Mouse (Mus musculus): Measurements from ENCODE around the gene Phyhipl.

Gene Phyhipl

GRCm38 (mm10) chr10:70655828-70656227, at the start of gene Phyhipl:
Gene Phyhipl, minus strand, starts transcription at chr10:70655965.
- DNase-seq (ENCODE audit: low read depth, low spot score) = no peak

DNA sequence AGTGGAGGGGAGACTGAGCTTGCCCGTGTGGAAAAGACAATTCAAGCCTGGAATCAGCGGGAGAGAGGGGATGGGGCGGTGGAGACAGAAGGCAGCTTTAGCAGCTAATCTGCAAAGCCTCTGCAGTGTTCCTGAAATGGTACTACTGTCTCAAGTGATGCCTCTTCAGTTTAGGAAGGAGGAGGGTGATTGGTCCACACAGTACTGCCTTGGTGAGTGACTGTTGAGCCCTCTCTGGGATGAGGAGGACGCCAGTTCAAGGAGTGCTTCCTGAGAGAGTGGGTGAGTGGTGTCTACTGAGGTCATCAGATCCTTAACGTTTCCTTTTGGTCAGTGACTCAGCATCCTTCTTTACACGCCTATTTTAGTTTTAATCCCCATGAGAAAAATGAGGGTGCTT, 47.4 kb upstream of the Phyhipl start:
- DNase-seq (ENCODE audit: low read depth, low spot score) = no peak

DNA sequence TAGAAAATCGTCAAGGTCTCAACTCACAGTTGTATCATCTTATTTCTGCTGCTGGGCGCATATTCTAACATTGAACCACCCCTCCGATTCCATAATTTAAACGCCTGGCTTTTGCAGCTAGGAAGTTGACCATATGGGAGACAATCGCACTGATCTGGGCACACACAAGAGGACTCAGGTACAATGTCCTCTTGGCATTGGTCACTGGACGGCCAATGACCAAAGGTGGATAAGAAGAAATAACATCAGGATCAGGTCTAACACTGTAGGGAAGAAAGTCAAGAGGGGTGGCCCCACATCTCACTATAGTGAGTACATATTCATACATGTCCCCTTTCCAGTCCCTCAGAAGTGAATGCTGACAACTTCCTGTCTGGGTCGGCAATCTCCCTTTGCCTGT, 43.8 kb upstream of the Phyhipl start:
- no peak for DNase-seq (ENCODE audit: low read depth, low spot score)

DNA sequence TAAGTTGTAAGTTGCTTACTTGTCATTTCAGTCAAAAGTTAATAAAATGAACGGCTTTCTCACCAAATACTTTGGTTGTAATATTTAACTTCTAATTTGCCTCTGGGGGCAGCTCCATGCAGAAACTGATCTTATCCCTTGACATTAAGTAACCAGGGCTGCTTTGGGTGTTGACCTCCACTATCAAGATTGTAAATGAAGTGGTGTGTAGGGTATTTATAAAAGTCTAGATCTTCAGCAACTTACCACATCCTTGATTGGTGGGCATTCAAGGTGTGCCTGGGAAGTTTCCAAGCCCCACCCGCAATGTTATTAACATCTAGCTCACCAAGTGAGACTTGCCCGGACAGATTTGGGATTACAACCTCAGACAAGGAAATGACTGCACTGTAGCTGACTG, 42.2 kb upstream of the Phyhipl start:
- no peak for DNase-seq (ENCODE audit: low read depth, low spot score)

DNA sequence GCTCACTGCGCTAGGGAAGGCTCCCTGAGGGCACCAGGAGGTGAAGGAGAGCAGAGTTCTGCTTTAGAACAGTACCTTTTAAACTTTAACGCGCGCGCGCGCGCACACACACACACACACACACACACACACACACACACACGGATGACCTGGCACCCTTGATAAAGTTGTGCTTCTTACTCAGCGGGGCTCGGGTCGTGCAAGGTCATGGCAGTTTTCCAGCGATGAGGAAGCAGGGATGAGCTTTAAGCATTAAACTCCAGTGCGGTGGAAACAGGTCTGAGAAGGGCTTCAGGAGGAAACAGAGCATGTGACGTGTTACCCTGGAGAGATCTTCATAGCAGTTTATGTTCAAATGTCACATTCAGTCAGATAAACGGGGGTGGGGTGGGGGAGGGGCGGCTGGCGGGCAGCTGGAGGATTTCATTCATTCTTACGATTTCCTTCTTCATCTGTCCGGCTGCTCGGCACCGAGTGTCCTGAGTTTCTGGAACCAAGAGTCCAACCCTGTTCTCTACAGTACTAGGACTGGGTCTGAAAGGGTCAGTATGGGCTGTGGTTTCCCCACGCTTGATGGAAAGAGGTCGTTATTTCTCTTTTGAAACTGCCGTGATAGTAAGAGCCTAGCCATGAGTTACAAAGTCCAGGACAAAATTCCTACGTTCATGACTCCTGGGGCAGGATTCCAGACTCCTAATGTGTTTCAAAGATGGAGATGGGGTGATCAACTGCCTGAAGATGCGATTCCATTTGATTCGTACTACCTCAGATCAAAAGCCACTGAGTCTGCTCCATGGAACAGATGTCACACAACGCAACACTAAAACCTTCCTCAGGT, 41.2 kb upstream of the Phyhipl start:
- DNase-seq (ENCODE audit: low read depth, low spot score) = no peak

DNA sequence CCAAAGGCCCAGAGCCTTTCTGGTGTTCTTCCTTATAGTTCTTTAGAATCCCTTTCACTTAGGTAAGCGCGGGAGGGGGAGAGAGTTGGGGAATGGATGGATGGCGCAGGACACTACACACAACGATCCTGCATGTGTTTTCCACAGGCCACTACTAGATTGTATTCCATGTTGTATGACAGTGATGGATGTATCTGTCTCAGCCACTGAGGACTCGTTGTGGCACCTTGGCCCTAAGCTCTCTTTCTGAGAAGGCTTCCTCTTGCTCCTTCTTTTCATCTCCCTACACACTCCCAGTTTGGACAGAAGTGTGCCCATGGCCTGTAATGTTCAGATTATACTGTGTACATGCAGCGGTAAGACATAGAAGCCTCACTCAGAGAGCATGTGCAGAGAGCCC, 33.6 kb upstream of the Phyhipl start:
- DNase-seq (ENCODE audit: low read depth, low spot score) = no peak

GRCm38 (mm10) chr10:70688881-70689280, 33.1 kb upstream of the Phyhipl start:
- DNase-seq (ENCODE audit: low read depth, low spot score) = no peak

DNA sequence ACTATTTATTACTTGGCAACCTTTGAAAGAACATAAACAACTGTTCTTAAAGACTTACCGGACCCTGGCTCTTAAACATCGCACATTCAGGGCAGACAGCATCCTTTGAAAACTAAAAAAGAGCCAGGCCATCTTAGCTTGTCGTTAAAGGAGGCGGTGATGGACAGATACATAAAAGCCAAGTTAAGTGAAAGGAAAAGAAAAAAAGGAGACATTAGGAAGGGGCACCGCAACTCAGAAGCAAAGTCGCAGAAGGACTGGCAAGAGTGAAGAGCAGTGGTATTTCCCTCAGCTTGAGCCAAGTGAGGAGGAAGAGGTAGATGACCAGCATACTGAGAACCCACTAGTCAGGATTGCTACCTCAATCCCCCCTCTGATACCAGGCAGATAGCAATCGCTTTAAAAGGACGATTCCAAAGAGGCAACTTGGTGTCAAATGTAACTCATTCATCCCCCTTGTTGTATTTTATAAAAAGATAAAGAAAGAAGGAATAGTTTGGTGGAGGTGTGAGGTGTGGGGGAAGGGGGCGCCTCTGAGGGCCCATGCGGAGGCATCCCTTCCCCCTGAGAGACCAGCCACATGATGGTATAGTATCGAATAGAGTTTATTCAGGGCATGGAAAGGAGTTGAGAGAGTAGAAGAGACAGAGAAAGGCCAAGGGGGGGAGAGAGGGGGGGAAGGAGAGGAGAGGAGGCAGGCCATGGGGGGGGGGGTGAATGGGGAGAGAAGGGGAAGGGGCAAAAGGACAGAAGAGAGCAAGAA, 31.4 kb upstream of the Phyhipl start:
- no peak for DNase-seq (ENCODE audit: low read depth, low spot score)

GRCm38 (mm10) chr10:70686505-70686904, 30.7 kb upstream of the Phyhipl start:
- DNase-seq (ENCODE audit: low read depth, low spot score) = no peak

DNA sequence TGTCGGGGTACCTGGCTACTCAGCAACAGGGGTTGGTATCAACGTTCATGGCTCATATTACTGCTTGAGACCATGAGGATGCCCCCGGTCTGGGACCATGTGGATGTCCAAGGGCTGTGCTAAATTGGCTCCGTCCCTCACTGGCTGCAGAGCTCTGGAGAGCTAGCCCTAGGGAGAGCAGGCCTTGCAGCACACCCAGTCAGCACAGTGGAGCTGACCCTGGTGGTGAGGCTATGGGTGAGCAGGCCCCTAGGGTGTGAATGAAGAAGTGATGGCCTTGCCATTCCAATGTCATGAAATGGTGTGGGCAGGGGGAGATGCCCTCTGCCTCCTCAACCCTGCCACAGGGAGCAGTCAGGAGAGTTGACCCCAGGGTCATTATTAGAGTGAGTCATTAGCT, 27.7 kb upstream of the Phyhipl start:
- no peak for DNase-seq (ENCODE audit: low read depth, low spot score)

- DNase-seq (ENCODE audit: low read depth, low spot score) = no peak
These were observed 22.2 kb upstream of the Phyhipl start for GRCm38 (mm10) chr10:70677946-70678345.

DNA sequence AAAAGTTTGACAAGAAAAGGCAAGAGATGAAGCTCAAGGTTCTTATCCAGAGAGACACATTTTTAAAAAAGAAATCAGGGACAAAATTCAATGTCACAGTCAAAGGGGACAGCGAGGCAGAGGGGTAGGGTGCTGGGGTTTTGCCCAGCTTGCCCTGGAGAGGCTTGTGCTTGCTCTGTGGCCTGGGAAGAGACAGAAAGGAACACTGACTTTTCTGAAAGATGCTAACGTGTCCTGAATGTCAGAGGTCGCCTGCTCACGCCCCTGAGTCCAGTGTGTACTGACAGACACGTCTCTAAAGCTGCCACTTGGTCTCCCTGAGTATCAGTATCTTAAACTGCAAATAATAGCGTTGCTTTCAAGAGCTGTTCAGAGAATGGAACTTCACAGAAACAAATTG, 507 bp upstream of the Phyhipl start:
- no peak for DNase-seq (ENCODE audit: low read depth, low spot score)

DNA sequence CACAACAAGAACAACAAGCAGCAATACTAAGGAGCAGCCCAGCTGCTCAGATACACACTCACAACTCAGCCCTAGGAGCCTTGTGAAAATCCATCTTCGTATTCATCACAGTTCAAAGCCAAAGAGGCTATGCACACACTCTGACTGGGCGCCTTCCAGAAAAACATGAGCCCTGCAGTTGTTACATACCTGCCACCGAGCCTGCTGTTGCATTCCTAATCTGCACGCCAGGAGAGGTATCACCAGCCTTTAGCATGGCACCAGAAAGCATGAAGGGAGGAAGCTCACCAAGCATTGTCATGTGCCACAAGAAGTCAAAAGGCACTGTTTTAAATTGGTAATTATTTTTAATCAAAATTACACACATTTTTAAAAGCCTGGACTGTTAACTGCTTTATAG, 1.1 kb downstream of the Phyhipl start:
- no peak for DNase-seq (ENCODE audit: low read depth, low spot score)

DNA sequence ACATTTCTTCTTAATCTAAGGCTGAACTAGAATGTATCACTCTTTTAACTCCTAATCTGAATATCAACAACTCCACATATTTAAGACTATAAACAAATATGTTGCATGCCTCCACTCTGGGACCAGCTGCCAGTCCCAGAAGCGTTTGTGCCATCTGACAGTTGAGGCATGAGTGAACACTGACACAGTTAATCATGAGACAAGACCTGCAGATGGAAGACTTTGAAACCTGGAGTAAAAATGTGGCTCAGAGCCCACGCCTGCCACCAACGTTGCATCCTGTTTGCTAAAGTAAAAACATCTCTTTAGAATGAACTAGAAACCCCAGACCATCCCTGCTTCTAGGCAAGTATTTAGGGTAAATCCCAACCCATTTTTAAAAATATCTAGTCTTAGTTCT, 1.6 kb downstream of the Phyhipl start:
- no peak for DNase-seq (ENCODE audit: low read depth, low spot score)

- no peak for DNase-seq (ENCODE audit: low read depth, low spot score)
These were observed 3.8 kb downstream of the Phyhipl start for GRCm38 (mm10) chr10:70651769-70652648.

DNA sequence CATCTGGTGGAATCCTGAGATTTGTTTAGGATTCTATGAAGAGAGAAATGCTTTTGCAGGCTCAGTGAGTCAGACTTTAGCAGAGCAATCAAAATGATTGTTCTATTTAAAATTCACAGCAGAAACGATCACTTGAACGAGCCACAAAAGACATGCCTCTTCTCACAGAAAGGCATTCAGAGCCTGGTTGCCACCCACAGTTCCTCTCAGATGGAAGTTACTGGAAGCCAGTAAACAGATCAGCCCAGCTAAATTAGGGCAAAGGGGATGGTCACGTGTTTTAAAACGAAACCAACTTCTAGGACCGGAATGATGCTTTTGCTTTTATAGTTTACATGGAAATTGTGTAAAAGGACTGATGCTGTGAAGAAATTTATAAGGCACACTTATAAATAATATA, 6.9 kb downstream of the Phyhipl start:
- DNase-seq (ENCODE audit: low read depth, low spot score) = no peak

DNA sequence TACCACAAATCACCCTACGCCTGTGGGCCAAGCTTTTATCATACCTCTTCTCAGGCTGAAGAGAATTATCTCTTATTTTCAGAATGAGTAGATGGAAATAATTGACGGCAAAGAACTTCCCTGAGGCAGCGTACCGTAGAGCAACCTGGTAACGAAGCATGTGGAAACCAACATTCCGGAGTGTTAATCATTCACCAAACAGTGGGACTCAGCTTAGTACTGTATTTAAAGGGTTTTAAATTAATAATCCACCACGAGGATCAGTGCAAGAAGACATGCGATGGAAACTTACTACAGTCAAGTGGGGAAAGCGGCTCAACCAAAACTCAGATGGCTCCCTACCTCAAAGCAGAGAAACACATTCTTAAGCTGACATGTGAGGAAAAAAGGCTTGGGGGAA, 12.6 kb downstream of the Phyhipl start:
- DNase-seq (ENCODE audit: low read depth, low spot score) = no peak

DNA sequence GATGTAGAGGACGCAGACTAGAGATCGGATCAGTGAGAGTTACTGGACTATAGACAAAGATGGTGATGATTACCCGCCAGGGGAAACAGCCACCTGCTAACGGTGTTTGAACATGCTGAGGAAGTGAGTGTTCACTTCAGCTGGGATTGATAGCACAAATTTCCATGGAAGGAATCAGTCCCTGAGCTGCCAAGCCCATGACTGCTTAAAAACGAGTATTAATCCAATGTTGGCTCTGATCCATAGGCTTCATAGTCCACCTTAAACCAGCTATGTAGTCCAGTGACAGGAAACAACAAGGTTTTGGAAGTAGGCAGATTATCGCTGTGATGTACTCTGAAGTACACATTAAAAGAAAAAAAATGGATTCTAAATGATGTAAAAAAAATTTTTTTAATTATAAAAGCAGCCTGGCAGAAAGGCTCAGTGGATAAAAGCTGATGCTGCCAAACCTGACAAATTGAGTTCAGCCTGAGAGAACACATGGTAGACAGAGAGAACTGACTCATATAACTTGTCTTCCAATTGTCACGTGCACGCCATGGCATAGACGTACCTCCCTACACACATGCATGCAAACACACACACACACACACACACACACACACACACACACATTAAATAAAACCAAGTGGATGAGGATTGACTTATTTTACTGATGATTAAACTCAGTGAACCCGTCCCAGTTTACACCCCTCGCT, 14.7 kb downstream of the Phyhipl start:
- no peak for DNase-seq (ENCODE audit: low read depth, low spot score)

DNA sequence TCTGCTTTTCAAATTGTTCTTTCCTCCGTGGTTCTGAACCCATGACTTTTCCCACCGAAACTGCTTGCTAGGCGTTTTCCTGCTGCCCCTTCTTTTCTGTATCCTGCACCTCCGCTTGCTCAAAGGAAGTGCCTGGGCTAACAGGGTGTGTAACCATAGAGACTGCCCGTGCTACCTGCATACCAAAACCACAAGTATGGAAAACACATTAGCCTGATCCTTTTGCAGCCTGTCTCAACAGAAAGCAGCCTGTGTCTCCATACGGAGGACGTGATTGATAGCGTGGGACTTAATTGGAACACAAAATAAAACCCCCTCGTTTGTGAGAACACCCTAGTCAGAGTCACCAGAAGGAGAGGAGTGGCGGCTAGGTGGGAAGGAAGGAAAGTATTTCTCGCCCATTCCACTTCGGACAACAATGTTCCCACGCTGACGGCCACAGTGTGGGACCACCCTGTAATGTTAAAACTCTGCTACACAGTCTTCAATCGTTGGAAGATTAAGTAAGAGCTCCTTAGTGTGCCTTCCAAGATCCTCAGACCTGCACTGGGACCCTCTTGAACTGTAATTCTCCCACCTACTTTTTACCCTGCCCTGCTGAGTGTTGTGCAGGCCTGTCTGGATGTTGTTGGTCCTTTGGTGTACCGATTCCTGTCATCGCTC, 15.6 kb downstream of the Phyhipl start:
- DNase-seq (ENCODE audit: low read depth, low spot score) = no peak

- no peak for DNase-seq (ENCODE audit: low read depth, low spot score)
These were observed 18.0 kb downstream of the Phyhipl start for GRCm38 (mm10) chr10:70637640-70638328.

All from WW6 (cell line).